Mouse (Mus musculus): ENCODE measurements around the gene Ang. TPM values are rescaled to one million over a fixed set of nuclear protein-coding genes. Genes with fewer than 3 reads are reported as not detected.

Gene Ang
- total RNA-seq, 2 experiments from 2014 or later = 4.0 TPM

DNA sequence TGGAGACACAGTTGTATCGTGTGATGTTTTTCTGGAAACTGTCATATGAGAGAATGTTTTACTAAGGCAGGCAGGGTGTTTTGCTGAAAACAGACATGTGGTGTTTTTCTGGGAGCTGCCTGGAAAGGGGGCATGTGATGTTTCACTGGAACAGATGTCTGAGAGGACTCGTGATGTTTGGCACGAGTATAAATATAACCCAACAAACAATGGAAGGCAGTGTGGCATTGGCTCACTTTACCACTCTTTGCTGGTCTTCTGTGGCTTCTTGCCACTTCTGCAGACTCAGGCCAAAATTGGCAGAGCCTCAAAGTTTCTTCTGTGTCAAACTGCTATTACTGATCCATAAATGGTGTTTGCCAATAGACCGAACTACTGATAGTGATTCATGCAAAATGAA is 52.3 kb downstream of the Ang start:
- DNase-seq = no peak
- TF ChIP-seq CTCF (IDR thresholded peaks at IDR 0.05) = no peak

DNA sequence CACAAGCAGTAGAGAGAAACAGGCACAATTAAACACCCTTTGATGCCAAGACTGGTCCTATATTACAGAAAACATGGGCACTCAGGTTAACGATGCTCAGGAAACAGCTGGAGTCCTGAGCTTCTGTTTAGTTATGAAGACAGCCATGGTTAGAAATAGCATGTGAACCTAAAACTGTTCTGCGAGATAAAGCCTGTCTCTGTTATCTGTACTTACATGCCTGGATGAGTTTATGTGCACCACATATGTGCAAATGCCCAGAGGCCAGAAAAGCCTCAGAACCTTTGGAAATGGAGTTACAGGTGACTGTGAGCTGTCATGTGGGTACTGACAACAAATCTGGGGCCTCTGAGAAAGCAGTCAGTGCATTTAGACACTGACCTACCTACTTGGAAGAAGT is 53.0 kb downstream of the Ang start:
- no peak for TF ChIP-seq CTCF (IDR thresholded peaks at IDR 0.05)
- no peak overlapping the region for H3K27ac ChIP-seq
- DNase-seq = no peak
- H3K4me3 ChIP-seq = no peak overlapping the region
- intact Hi-C loops (cut with DNase I) = no loop called here

More for the DNA sequence above, 52.3 kb downstream of the Ang start:
- no peak overlapping the region for H3K4me3 ChIP-seq
- intact Hi-C loops (cut with DNase I) = no loop called here
- H3K27ac ChIP-seq = no peak overlapping the region

DNA sequence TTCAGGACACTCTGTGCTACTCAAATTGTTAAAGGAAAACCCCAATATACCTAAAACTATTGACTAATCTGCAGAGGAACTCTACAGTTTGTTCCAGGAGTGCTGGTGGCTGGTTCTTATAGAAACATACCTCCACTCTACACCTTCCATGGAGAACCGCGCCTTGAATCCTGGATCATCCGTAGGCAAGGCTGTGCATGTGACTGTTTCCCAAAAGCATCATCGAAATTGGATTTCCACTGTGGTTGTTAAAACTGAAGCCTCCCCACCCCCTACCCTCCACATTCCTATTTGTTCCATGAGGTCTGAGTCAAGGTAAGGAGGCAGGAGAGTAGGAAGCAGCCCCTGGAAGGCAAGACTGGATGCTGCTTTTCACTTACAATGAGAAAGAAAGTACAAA is 53.5 kb downstream of the Ang start:
- intact Hi-C loops (cut with DNase I) = no loop called here
- TF ChIP-seq CTCF (IDR thresholded peaks at IDR 0.05) = no peak
- Histone ChIP-seq H3K27ac (no peak overlapping the region), H3K4me3 (no peak overlapping the region)
- DNase-seq = no peak

DNA sequence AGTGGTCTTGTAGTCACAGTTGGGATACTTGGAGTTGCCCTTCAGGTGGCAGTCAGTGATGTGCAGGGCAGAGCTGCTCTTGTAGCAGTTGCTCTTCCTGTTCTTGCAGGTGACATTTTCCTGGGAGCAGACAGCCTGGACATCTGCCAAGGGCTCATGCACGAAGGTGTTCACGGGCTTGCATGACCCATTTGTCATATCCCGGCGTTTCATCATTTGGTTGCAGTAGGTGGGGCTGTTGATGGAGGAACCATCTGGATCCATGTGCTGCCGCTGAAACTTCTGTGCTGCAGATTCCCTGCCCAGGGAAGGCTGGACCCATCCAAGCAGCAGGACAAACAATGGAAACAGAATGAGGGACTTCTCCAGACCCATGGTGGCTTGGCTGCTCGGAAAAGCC is 54.6 kb downstream of the Ang start:
- intact Hi-C loops (cut with DNase I) = no loop called here

DNA sequence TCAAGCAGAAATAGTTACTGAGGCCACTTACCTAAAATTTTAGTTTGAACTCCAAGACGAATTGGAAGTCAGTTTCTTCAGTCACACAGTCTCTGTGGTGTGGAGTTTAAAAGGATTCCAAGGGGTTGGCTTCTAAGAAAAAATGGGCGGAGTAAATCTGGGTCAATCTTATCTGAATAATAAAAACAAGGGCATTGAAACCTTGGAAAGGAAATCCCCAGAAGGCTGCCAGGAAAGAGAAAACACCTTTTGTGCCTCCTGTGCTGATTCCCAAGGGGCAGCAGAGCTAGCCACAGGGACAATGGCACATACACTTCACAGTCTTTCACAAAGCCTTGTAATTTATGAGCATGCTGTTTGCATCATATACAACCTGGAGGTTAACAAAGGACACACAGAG is 55.7 kb downstream of the Ang start, which contains the start of gene Rnase1:
Gene Rnase1 (minus strand): TSS at position 101 of the 400 bp plus-strand sequence.
- no peak within 1 kb of the TSS for H3K4me3 ChIP-seq
- no peak within 1 kb of the TSS for H3K27ac ChIP-seq
- no peak for TF ChIP-seq CTCF (IDR thresholded peaks at IDR 0.05)
- intact Hi-C loops (cut with DNase I) = no loop called here
- no peak for DNase-seq

More for the DNA sequence above, 54.6 kb downstream of the Ang start:
- H3K4me3 ChIP-seq = no peak overlapping the region
- H3K27ac ChIP-seq = no peak overlapping the region
- DNase-seq = no peak
- no peak for TF ChIP-seq CTCF (IDR thresholded peaks at IDR 0.05)

DNA sequence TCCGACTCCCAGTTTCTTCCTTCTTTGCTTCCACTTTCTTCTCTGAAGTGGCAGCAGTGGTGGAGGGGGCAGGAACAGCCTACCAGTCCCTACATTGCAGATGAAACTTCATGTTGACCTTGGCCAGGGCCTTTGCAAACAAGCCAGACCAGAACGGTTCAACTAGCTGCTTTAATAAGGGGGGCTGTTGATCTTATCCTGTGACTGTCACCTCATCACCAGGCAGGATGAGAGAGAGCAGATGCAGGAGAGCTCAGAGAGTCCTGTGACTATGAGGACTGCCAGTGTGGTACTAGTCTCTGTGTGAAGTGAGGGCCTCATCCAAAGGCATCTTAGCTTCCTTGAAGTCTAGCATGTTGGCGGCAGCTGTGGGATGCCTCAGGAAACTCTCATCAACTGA is 57.1 kb downstream of the Ang start:
- intact Hi-C loops (cut with DNase I) = no loop called here
- no peak for DNase-seq
- H3K27ac ChIP-seq = no peak overlapping the region
- TF ChIP-seq CTCF (IDR thresholded peaks at IDR 0.05) = no peak
- H3K4me3 ChIP-seq = no peak overlapping the region

DNA sequence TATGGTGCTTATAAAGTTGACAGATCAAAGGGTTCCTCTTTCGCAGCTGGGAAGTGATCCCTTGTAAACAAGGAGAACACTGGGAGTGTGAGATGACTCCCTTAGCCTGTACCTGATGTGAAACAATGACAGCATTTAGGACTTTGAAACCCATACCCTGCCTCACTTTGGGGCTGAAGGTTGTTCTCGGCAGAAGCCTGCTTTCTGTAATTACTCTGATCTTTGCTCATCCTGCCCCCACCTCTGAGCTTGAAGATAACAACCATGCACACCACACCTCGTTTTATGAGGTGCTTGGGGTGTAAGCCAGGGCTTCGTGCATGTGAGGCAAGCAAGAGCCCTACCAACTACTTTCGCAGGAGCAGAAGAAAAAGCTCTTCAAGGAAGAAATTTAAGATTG is 58.2 kb downstream of the Ang start:
- no peak overlapping the region for H3K4me3 ChIP-seq
- no peak for DNase-seq
- no peak overlapping the region for H3K27ac ChIP-seq
- no peak for TF ChIP-seq CTCF (IDR thresholded peaks at IDR 0.05)
- intact Hi-C loops (cut with DNase I) = no loop called here

DNA sequence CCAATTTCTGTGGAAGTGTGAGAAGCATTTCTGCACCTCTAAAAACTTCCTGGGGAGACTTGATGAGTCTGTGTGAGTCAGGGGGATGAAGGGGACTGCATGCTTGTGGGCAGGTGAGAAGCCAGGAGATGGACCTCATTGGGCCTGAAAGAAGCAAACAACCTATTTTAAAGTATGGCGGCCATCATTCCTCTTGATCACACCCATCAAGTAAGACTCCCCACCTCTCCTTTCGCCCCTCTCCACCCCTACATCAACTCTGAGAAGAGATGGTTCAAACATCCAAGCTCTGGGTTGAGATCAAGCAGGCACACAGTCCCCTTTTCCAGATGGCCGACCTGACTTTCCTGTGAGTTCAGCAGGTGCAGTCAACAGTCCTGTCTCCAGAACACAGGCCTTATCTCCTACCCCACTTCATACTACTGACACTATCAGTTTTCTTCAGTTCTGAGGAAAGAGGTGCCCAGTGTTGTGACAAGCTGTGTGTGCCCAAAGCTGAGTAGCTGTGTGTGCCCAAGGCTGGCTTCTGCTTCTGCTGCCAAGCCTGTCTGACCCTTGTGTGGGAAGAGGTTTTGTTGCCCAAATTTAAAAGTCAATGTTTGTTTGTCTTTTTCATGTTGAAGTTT is 59.4 kb downstream of the Ang start:
- intact Hi-C loops (cut with DNase I) = no loop called here
- Histone ChIP-seq H3K27ac (no peak overlapping the region), H3K4me3 (no peak overlapping the region)
- TF ChIP-seq CTCF (IDR thresholded peaks at IDR 0.05) = no peak
- no peak for DNase-seq

Other genes starting within 250 kb of the Ang start
- 1 to 10 TPM; 6.6 to 9.5 TPM for gene Tep1, start 220.6 kb upstream of the Ang start, total RNA-seq (2021)
- gene Klhl33, start 193.6 kb upstream of the Ang start, total RNA-seq (2021) = 10 to 100 TPM; 68.8 to 76.8 TPM
- 10 to 100 TPM; 45.3 to 63.1 TPM for gene Osgep, start 166.3 kb upstream of the Ang start, total RNA-seq (2021)
- gene Apex1, start 166.2 kb upstream of the Ang start, total RNA-seq (2021) = 10 to 100 TPM; 28.0 to 28.1 TPM
- 10 to 100 TPM; 16.2 to 16.6 TPM for gene Pip4p1, start 160.3 kb upstream of the Ang start, total RNA-seq (2021)
- gene Pnp, start 160.1 kb upstream of the Ang start, total RNA-seq (2021) = 1 to 10 TPM; 3.6 to 5.9 TPM
- 1 to 10 TPM; 2.9 to 7.8 TPM for gene Gm49342, start 146.6 kb upstream of the Ang start, total RNA-seq (2021)
- under 1 TPM in 1 of 2 experiments, not detected in 1; 0.47 TPM for gene Pnp2, start 135.2 kb upstream of the Ang start, total RNA-seq (2021)
- not detected for gene Rnase10, start 83.4 kb upstream of the Ang start, total RNA-seq (2021)
- gene Rnase9, start 49.3 kb upstream of the Ang start, total RNA-seq (2021) = not detected
- gene Rnase11, start 41.0 kb upstream of the Ang start, total RNA-seq (2021) = not detected
- not detected for gene Rnase12, start 33.5 kb upstream of the Ang start, total RNA-seq (2021)
- gene Olfr750, start 16.7 kb upstream of the Ang start, total RNA-seq (2021) = not detected
- gene Rnase4, start 73 bp upstream of the Ang start, total RNA-seq (2021) = 10 to 100 TPM; 34.6 to 40.1 TPM
- not detected for gene Eddm3b, start 23.3 kb downstream of the Ang start, total RNA-seq (2021)
- under 1 TPM in 1 of 2 experiments, not detected in 1; 0.64 TPM for gene Rnase6, start 32.8 kb downstream of the Ang start, total RNA-seq (2021)
- not detected for gene Rnase1, start 55.6 kb downstream of the Ang start, total RNA-seq (2021)
- not detected for gene Rnase2b, start 71.1 kb downstream of the Ang start, total RNA-seq (2021)
- gene Ang2, start 108.0 kb downstream of the Ang start, total RNA-seq (2021) = not detected
- gene Ear14, start 112.2 kb downstream of the Ang start, total RNA-seq (2021) = not detected
- 1 to 10 TPM in 1 of 2 experiments, under 1 TPM in 1; 0.87 to 2.0 TPM for gene Rnase2a, start 165.0 kb downstream of the Ang start, total RNA-seq (2021)